Mouse (Mus musculus) liver, embryonic 12.5 days (tissue): ENCODE results near the gene Ccdc162. TPM values are rescaled to one million over a fixed set of nuclear protein-coding genes. Genes with fewer than 3 reads are reported as not detected.
A peak's percentile ranks its signal among the peaks of the same experiment; 100 is the strongest.

ENCODE experiments used
- ATAC-seq: fragments of 200-750 bp; cut with Nextera tagmentation; 2 replicates; pipeline ENCODE4 v1.8.0; 2017; ENCODE audit warnings: moderate number of reproducible peaks, mild to moderate bottlenecking, moderate library complexity
- H3K27ac ChIP-seq: fragments of 300-500 bp; sonication (generic); 2 replicates; pipeline ENCODE4 v1.5.1; 2016; ENCODE audit warnings: mild to moderate bottlenecking
- H3K27me3 ChIP-seq: fragments of 300-500 bp; sonication (generic); replicated peaks from 2 replicates; pipeline ENCODE4 v1.6.1; 2016; ENCODE audit warnings: mild to moderate bottlenecking, moderate library complexity
- H3K36me3 ChIP-seq: fragments of 300-500 bp; sonication (generic); 2 replicates; pipeline ENCODE4 v1.6.1; 2016; ENCODE audit warnings: mild to moderate bottlenecking, moderate library complexity
- H3K4me1 ChIP-seq: fragments of 300-500 bp; sonication (generic); 2 replicates; pipeline ENCODE4 v1.6.1; 2016
- H3K4me2 ChIP-seq: fragments of 300-500 bp; sonication (generic); 2 replicates; pipeline ENCODE4 v1.6.1; 2016; ENCODE audit warnings: mild to moderate bottlenecking, moderate library complexity
- H3K4me3 ChIP-seq: fragments of 300-500 bp; sonication (generic); 2 replicates; pipeline ENCODE4 v1.5.1; 2016; ENCODE audit warnings: mild to moderate bottlenecking, moderate library complexity
- H3K9ac ChIP-seq: fragments of 300-500 bp; sonication (generic); 2 replicates; pipeline ENCODE4 v1.6.1; 2016; ENCODE audit warnings: mild to moderate bottlenecking, moderate library complexity
- H3K9me3 ChIP-seq: fragments of 300-500 bp; sonication (generic); replicated peaks from 2 replicates; pipeline ENCODE4 v1.6.1; 2016; ENCODE audit warnings: mild to moderate bottlenecking, moderate library complexity
- WGBS: fragments of 180-500 bp; shearing (Covaris S2); methylation state at CpG from one replicate; pipeline ENCODE4 v1.1.7; 2016; ENCODE audit not compliant: insufficient replicate concordance; 5-methylcytosine and 5-hydroxymethylcytosine counted together
- polyA plus RNA-seq: library from polyadenylated mRNA; unstranded; fragments of >200 nt; fragmentation: Nextera tagmentation; extraction: Ambion mirVana; gene quantifications from 2 replicates; pipeline ENCODE4 v1.2.1, GENCODE M21; 2016

The Ccdc162 gene
- polyA plus RNA-seq, 1 experiment from 2014 or later, result 0.08 TPM

DNA sequence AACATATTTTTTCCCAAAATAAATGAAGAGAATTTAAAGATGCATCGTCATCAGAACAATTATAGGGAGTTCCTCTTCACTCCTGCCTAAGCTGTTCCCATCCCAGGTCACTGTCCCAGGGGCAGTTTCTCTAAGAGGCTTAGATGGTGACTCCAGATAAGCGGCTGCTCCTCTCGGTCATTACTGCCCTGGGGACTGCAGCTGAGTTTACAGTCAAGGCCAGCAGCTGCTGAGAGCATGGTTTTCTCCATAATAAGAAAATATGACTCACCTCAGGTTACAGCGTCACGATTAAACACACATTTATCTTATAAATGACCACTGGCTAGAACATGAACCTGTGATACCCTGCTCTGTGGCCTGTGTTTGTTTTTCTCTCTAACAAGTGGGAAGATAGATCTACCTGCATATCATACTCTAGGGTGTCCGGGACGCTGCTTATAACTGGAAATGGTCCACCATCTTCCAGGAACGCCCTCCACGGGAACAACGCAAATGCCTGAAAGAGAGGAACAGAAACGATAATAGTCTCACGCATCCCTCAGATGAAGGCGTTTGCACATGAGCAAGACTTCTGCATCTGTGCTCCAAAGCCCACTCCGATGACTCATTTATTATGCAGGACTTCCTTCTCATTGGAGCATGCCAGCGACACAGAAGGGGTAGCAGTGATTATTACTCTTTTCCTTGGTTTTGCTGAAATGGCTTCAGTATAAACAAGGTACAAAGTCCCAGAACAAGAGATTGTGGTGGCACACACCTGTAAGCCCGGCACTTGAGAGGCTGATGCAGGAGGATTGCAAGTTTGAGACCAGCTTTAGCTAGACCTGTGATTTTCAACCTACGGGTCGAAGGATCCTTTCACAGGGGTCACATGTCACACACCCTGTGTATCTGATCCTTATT is 129.2 kb downstream of the Ccdc162 start:
- no peak overlapping the region for H3K4me2 ChIP-seq
- 68% methylated on average over 18 of the region's 18 CpGs for WGBS
- ATAC-seq, result no peak
- H3K27ac ChIP-seq, result no peak overlapping the region
- no peaks in the 10 kb centered on the region for H3K9me3 ChIP-seq
- H3K27me3 ChIP-seq, result no peaks in the 10 kb centered on the region; the same call in 1 of the 2 replicates
- H3K4me1 ChIP-seq, result no peaks in the 10 kb centered on the region
- H3K4me3 ChIP-seq, result no peak overlapping the region
- no peak overlapping the region for H3K9ac ChIP-seq
- H3K36me3 ChIP-seq, result no peaks in the 10 kb centered on the region

GRCm38 (mm10) chr10:41583383-41583782 is 133.1 kb downstream of the Ccdc162 start:
- H3K9ac ChIP-seq, result no peak overlapping the region
- H3K9me3 ChIP-seq, result no peaks in the 10 kb centered on the region
- no peak overlapping the region for H3K4me2 ChIP-seq
- ATAC-seq, result no peak
- H3K4me3 ChIP-seq, result no peak overlapping the region
- no peak overlapping the region for H3K27ac ChIP-seq
- no peaks in the 10 kb centered on the region for H3K36me3 ChIP-seq
- WGBS, result 62% methylated on average over 6 of the region's 6 CpGs
- no peaks in the 10 kb centered on the region for H3K4me1 ChIP-seq
- H3K27me3 ChIP-seq, result no peaks in the 10 kb centered on the region; the same call in 1 of the 2 replicates

- Histone ChIP-seq H3K4me2 (no peak overlapping the region), H3K9me3 (no peaks in the 10 kb centered on the region), H3K27ac (no peak overlapping the region), H3K27me3 (no peaks in the 10 kb centered on the region; the same call in 1 of the 2 replicates), H3K9ac (no peak overlapping the region), H3K36me3 (no peaks in the 10 kb centered on the region), H3K4me1 (no peaks in the 10 kb centered on the region), H3K4me3 (no peak overlapping the region)
- no peak for ATAC-seq
- 20% methylated on average over 4 of the region's 5 CpGs for WGBS
Observed at GRCm38 (mm10) chr10:41582901-41583361, 133.5 kb downstream of the Ccdc162 start.

DNA sequence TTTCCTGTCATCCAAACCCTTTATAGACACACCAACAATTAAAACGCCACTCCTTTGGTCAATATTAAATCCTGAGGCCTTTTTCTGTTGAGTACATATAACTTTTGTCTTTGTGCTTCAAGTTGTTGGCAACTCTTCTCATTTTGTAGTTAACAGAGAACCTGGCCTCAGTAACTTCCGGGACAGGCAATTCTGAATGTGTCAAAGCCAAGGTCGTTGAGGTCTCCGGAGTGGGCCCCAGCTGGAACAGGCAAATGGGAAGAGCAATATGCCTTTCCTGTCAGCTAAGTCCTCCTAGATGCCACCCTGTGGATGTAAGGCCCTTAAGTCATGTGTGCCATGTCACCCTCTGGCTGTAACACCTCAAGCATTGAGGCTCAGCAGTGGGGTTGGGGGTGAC is 136.0 kb downstream of the Ccdc162 start:
- no peaks in the 10 kb centered on the region for H3K27me3 ChIP-seq
- H3K27ac ChIP-seq, result no peak overlapping the region
- 52% methylated on average over 4 of the region's 4 CpGs for WGBS
- H3K4me3 ChIP-seq, result no peak overlapping the region
- no peaks in the 10 kb centered on the region for H3K9me3 ChIP-seq
- no peak overlapping the region for H3K4me2 ChIP-seq
- no peaks in the 10 kb centered on the region for H3K4me1 ChIP-seq
- no peak for ATAC-seq
- no peaks in the 10 kb centered on the region for H3K36me3 ChIP-seq
- H3K9ac ChIP-seq, result no peak overlapping the region

DNA sequence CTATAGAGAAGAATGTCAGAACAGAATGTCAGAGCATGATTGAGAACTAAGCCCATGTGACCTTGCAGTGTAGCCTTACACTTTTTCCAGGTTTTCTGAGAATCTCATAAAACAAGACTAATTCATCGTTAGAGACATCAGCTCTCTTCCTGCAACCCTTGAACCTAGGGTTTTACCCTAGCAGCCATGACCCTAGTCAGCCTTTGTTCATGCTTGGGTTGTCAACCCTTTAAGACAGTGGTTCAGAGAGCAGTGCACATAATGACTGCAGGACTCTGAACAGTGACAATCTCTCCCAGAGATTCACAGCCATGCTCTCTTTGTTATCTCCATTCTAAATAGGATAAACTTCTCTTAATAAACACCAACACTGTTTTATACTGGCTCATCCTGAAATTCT is 137.9 kb downstream of the Ccdc162 start:
- Histone ChIP-seq H3K9ac (no peak overlapping the region), H3K4me3 (no peak overlapping the region), H3K9me3 (no peaks in the 10 kb centered on the region), H3K4me1 (peaks cover 2% of the 10 kb centered on the region; the same call in 1 of the 2 replicates), H3K4me2 (no peak overlapping the region), H3K36me3 (no peaks in the 10 kb centered on the region), H3K27ac (no peak overlapping the region), H3K27me3 (no peaks in the 10 kb centered on the region)
- WGBS, result 41% methylated on average over 1 of the region's 1 CpGs
- ATAC-seq, result no peak

- no peak overlapping the region for H3K27ac ChIP-seq
- H3K4me3 ChIP-seq, result no peak overlapping the region
- no peak overlapping the region for H3K4me2 ChIP-seq
- H3K4me1 ChIP-seq, result peaks cover 10% of the 10 kb centered on the region
- 64% methylated on average over 7 of the region's 7 CpGs for WGBS
- no peak for ATAC-seq
- no peaks in the 10 kb centered on the region for H3K27me3 ChIP-seq
- no peak overlapping the region for H3K9ac ChIP-seq
- no peaks in the 10 kb centered on the region for H3K36me3 ChIP-seq
- H3K9me3 ChIP-seq, result no peaks in the 10 kb centered on the region
Observed at GRCm38 (mm10) chr10:41576328-41576833, 140.1 kb downstream of the Ccdc162 start.

- 59% methylated on average over 8 of the region's 8 CpGs for WGBS
- ATAC-seq, result no peak
- no peaks in the 10 kb centered on the region for H3K36me3 ChIP-seq
Observed at GRCm38 (mm10) chr10:41575451-41576327, 140.7 kb downstream of the Ccdc162 start.

DNA sequence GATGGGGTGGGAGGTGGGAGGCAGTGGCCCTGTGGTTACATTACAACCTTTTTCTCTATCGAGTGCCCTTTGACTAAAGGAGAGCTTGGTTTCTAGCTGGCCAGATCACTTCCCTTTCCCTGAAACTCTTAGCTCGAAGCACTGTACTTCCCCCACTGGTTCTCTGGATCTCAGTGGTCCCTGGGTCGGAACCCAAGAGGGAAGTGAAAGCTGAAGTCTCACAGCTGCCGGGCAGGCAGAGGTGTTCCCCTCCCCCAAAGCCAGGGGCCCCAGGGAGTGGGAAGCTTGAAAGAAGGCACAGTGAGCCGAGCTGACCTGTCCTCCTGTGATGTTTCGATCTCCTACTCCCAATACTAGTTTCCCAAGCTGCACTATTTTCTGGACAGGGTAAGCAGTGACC is 143.2 kb downstream of the Ccdc162 start:
- no peak for ATAC-seq
- Histone ChIP-seq H3K4me3 (no peak overlapping the region), H3K27me3 (no peaks in the 10 kb centered on the region), H3K36me3 (no peaks in the 10 kb centered on the region), H3K9ac (no peak overlapping the region), H3K27ac (no peak overlapping the region), H3K9me3 (no peaks in the 10 kb centered on the region), H3K4me2 (peak overlapping the region; percentile 37; the same call in 1 of the 2 replicates), H3K4me1 (peaks cover 10% of the 10 kb centered on the region)
- 10% methylated on average over 6 of the region's 6 CpGs for WGBS

More at GRCm38 (mm10) chr10:41575451-41576327, 140.7 kb downstream of the Ccdc162 start:
- Histone ChIP-seq H3K9ac (no peak overlapping the region), H3K4me2 (no peak overlapping the region), H3K9me3 (no peaks in the 10 kb centered on the region), H3K4me3 (no peak overlapping the region), H3K27ac (no peak overlapping the region), H3K4me1 (peaks cover 10% of the 10 kb centered on the region), H3K27me3 (no peaks in the 10 kb centered on the region)

- Histone ChIP-seq H3K27me3 (no peaks in the 10 kb centered on the region), H3K4me3 (no peak overlapping the region), H3K9ac (no peak overlapping the region), H3K4me2 (no peak overlapping the region), H3K4me1 (peaks cover 10% of the 10 kb centered on the region), H3K36me3 (no peaks in the 10 kb centered on the region), H3K9me3 (no peaks in the 10 kb centered on the region), H3K27ac (no peak overlapping the region)
- 64% methylated on average over 4 of the region's 4 CpGs for WGBS
- no peak for ATAC-seq
Observed at GRCm38 (mm10) chr10:41572274-41572673, 144.2 kb downstream of the Ccdc162 start.

DNA sequence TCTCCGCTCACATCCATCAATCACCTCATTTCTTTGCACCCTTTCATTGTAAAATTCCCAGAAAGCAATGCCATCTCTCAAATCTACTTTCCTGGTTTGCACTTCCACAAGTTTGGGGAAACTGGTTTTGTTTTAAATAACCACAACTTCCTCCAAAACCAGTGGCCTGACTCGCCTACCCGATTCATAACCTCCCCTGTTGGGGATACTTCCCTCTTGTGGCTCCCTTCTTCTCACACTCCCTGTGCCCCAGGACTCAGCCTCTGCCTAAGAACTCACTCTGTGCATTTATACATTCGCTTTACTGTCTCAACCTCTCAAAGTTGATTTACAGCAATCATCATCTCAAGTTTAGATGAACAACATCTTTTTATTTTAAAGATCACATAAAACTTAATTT is 145.4 kb downstream of the Ccdc162 start:
- no peak overlapping the region for H3K4me3 ChIP-seq
- no peak for ATAC-seq
- H3K27ac ChIP-seq, result no peak overlapping the region
- H3K9ac ChIP-seq, result no peak overlapping the region
- H3K36me3 ChIP-seq, result no peaks in the 10 kb centered on the region
- no peaks in the 10 kb centered on the region for H3K9me3 ChIP-seq
- H3K27me3 ChIP-seq, result no peaks in the 10 kb centered on the region
- H3K4me2 ChIP-seq, result no peak overlapping the region
- H3K4me1 ChIP-seq, result peaks cover 10% of the 10 kb centered on the region
- WGBS, result 27% methylated on average over 4 of the region's 4 CpGs

- H3K9ac ChIP-seq, result no peak overlapping the region
- H3K4me2 ChIP-seq, result no peak overlapping the region
- no peak overlapping the region for H3K27ac ChIP-seq
- H3K4me3 ChIP-seq, result no peak overlapping the region
- 68% methylated on average over 3 of the region's 3 CpGs for WGBS
- H3K36me3 ChIP-seq, result no peaks in the 10 kb centered on the region
- ATAC-seq, result no peak
- no peaks in the 10 kb centered on the region; the same call in 1 of the 2 replicates for H3K27me3 ChIP-seq
- H3K9me3 ChIP-seq, result no peaks in the 10 kb centered on the region
- peaks cover 13% of the 10 kb centered on the region for H3K4me1 ChIP-seq
Observed at GRCm38 (mm10) chr10:41568306-41568705, 148.1 kb downstream of the Ccdc162 start.
